Mouse (Mus musculus) hindbrain, postnatal 0 days (tissue): Measurements from ENCODE around the gene Dkk1. TPM values are rescaled to one million over a fixed set of nuclear protein-coding genes. Genes with fewer than 3 reads are reported as not detected.
"Not testable (repeated sequence)": the region's sequence is repeated elsewhere in the genome, so short reads cannot be mapped to it uniquely, and the experiment has no call there.

ENCODE experiments used
- ATAC-seq: fragments of 200-750 bp; cut with Nextera tagmentation; 2 replicates; pipeline ENCODE4 v1.8.0; 2017; ENCODE audit warnings: mild to moderate bottlenecking, moderate TSS enrichment, moderate library complexity
- DNase-seq: peaks from one replicate; pipeline ENCODE4 v3.0.0-alpha.2; 2015; ENCODE audit warnings: low spot score
- H3K27ac ChIP-seq: fragments of 300-500 bp; sonication (generic); 2 replicates; pipeline ENCODE4 v1.5.1; 2014; ENCODE audit warnings: mild to moderate bottlenecking
- H3K27me3 ChIP-seq: fragments of 300-500 bp; sonication (generic); 2 replicates; pipeline ENCODE4 v1.6.1; 2014; ENCODE audit warnings: low read length, mixed read lengths; ENCODE audit not compliant: insufficient read depth
- H3K36me3 ChIP-seq: fragments of 300-500 bp; sonication (generic); 2 replicates; pipeline ENCODE4 v1.6.1; 2014; ENCODE audit warnings: low read length, mixed read lengths; ENCODE audit not compliant: insufficient read depth
- H3K4me1 ChIP-seq: fragments of 300-500 bp; sonication (generic); 2 replicates; pipeline ENCODE4 v1.6.1; 2014; ENCODE audit warnings: antibody characterized with exemption, low read length, mixed read lengths; ENCODE audit not compliant: insufficient read depth
- H3K4me2 ChIP-seq: fragments of 300-500 bp; sonication (generic); 2 replicates; pipeline ENCODE4 v1.6.1; 2014; ENCODE audit warnings: low read depth, mild to moderate bottlenecking, low read length, moderate library complexity, mixed read lengths
- H3K4me3 ChIP-seq: fragments of 300-500 bp; sonication (generic); 2 replicates; pipeline ENCODE4 v1.5.1; 2014; ENCODE audit warnings: low read length
- H3K9ac ChIP-seq: fragments of 300-500 bp; sonication (generic); replicated peaks from 2 replicates; pipeline ENCODE4 v1.6.1; 2014; ENCODE audit warnings: mild to moderate bottlenecking, low read length, moderate library complexity, mixed read lengths
- H3K9me3 ChIP-seq: fragments of 300-500 bp; sonication (generic); 2 replicates; pipeline ENCODE4 v1.6.1; 2016; ENCODE audit warnings: low read length, mixed read lengths
- CTCF ChIP-seq: IDR thresholded peaks from 2 replicates; pipeline ENCODE4 v1.5.1; 2016; ENCODE audit warnings: antibody characterized with exemption, control low read depth, low read depth
- WGBS: fragments of 180-500 bp; shearing (Covaris S2); extraction: QIAGEN DNeasy Blood & Tissue Kit; methylation state at CpG from one replicate; pipeline ENCODE4 v1.1.7; 2014; 5-methylcytosine and 5-hydroxymethylcytosine counted together
- polyA plus RNA-seq: library from polyadenylated mRNA; unstranded; fragments of >200 nt; fragmentation: Nextera tagmentation; extraction: Ambion mirVana; gene quantifications from 2 replicates; pipeline ENCODE4 v1.2.1, GENCODE M21; 2015
- total RNA-seq: library from RNA; depleted of rRNA; stranded (reverse); fragments of >200 nt; gene quantifications from 2 replicates; pipeline ENCODE4 v1.2.3, GENCODE M21; 2014

Gene Dkk1
- total and polyA plus RNA-seq, 2 experiments from 2014 or later, result 0.16 to 0.39 TPM

DNA sequence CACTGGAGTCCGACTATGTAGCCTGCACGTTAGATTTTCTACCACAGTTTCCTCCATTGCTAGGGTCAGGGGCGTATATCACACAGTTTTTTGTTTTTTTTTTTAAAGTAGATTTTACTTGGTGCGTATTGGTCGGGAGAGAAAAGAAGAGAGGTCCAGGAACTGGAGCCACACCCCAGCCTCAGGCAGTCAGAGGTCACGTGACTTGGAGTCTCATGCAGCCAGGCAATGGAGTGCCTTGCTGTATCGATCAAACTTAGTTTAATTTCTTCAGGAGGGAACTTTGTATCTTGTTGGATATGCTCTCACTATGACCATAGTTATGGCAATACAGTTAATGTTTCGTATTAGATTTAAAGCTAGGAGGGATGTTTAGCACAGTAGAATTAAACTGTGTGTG lies 2.8 kb upstream of the Dkk1 start:
- Histone ChIP-seq H3K4me3 (no peak overlapping the region), H3K27ac (no peak overlapping the region), H3K9me3 (no peaks in the 10 kb centered on the region), H3K4me2 (no peak overlapping the region), H3K36me3 (no peaks in the 10 kb centered on the region), H3K9ac (no peak overlapping the region), H3K4me1 (no peaks in the 10 kb centered on the region), H3K27me3 (peaks cover 35% of the 10 kb centered on the region)
- no peak for TF ChIP-seq CTCF
- no peak for DNase-seq
- no peak for ATAC-seq
- 73% methylated on average over 8 of the region's 8 CpGs for WGBS

DNA sequence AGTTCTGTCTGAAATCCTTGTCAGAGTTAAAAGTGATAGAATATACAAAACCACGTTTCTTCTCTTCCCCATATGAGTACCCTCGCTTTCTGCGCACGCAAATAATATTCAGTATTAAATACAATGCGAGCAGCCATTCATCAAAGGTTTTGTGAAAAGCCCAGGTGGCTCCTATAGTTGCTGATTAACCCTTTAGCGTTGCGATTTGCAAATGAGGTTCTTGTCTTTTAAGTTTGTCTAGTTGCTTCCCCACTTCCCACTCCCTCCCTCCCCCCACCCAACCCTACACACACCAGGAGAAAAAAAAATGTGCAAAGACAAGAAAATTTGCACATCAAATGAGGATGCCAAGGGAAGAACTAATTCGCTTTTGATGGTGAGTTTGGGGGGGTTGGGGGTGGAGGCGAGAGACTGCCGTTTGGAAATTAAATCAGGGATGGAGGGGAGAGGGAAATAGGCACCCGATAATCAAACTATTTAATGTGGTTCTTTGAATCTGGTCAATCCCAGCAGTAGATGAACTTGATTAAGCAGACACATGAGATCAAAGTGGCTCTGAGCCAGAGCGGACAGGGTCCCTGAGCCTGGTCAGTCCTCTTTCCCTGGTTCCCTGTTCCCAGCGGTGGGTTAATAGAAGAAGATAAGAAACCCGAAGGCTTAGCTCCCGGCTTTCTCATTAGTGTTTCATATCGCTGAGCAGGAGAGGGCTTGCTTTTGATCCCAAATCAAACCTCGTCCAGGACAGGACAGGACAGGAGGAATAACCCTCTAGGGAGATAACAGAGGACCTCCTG lies 586 bp upstream of the Dkk1 start:
- H3K36me3 ChIP-seq, result no peaks in the 10 kb centered on the region
- no peak overlapping the region for H3K9ac ChIP-seq
- no peak overlapping the region for H3K27ac ChIP-seq
- no peak for TF ChIP-seq CTCF
- peak overlapping the region; percentile 34 for H3K4me3 ChIP-seq
- H3K4me1 ChIP-seq, result no peaks in the 10 kb centered on the region
- peaks cover 46% of the 10 kb centered on the region for H3K27me3 ChIP-seq
- no peak for ATAC-seq
- 2% methylated on average over 17 of the region's 17 CpGs for WGBS
- H3K9me3 ChIP-seq, result no peaks in the 10 kb centered on the region
- DNase-seq, result peak; percentile 10
- H3K4me2 ChIP-seq, result peak overlapping the region; percentile 67

DNA sequence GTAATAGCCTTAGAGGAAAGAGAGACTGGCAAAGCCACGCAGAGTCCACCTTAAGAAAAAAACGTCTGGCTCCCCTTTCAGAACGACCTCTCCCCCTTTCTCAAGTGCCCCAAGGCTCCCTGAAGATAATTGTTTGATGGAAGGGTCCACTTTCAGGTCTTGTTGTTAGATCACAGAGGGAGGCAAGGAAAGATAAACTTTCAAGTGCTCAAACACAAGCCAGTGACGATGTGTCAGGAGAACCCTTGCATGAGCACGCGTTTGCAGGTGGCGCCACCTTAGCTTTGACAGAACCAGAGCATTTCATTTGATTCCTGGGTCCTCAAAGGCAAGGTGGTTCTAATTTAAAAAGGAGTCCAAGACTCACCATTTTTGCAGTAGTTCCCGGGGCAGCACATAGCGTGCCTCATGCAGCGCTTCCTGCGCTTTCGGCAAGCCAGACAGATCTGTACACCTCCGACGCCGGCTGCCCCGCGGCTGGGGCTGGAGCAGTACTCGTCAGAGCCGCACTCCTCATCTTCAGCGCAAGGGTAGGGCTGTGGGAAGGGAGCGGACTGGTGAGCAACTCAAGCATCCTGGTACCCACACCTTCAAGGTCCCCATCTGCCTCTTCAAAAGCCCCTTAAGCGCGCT lies 938 bp downstream of the Dkk1 start:
- peak; percentile 35 for DNase-seq
- no peak overlapping the region for H3K9ac ChIP-seq
- WGBS, result 2% methylated on average over 23 of the region's 23 CpGs
- H3K27me3 ChIP-seq, result peaks cover 46% of the 10 kb centered on the region
- no peaks in the 10 kb centered on the region for H3K9me3 ChIP-seq
- H3K4me1 ChIP-seq, result no peaks in the 10 kb centered on the region
- peak; percentile 2; the same call in 1 of the 2 replicates for ATAC-seq
- H3K27ac ChIP-seq, result no peak overlapping the region
- TF ChIP-seq CTCF, result peak; percentile 27
- H3K4me2 ChIP-seq, result peak overlapping the region; percentile 67
- peak overlapping the region; percentile 34 for H3K4me3 ChIP-seq
- H3K36me3 ChIP-seq, result no peaks in the 10 kb centered on the region

DNA sequence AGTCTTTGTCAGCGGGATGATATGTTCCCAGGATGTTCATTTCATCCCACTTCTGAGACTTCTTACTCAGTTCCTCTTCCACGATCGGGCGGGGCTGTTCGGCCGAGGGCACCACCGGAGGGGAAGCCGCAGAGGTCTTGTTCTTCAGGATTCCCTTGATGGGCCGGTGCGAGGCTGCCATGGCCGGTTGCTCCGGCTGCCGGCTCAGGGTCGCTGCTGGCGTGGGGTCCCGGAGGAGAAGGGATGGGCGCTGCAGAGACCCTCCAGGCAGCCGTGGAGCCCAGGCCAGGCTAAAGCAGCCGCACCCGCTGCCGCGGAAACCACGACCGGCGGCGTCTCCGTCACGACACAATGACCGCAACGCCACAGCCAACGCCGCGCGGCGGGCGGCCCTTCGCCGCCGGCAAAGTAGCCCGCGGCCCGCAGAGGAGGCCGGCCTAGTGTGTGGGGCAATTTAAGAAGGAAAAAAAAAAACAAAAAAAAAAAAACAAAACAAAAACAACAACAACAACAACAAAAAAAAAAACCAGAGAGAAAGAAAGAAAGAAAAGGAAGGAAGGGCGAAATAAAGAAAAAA lies 10.0 kb downstream of the Dkk1 start:
- not testable (repeated sequence) for H3K36me3 ChIP-seq, H3K9ac ChIP-seq, H3K27me3 ChIP-seq, H3K9me3 ChIP-seq, H3K27ac ChIP-seq, H3K4me1 ChIP-seq, ATAC-seq
- WGBS, result 1% methylated on average over 40 of the region's 44 CpGs
- peak; percentile 30 for DNase-seq
- Histone ChIP-seq H3K4me3 (peak overlapping the region; percentile 39), H3K4me2 (peak overlapping the region; percentile 60)

DNA sequence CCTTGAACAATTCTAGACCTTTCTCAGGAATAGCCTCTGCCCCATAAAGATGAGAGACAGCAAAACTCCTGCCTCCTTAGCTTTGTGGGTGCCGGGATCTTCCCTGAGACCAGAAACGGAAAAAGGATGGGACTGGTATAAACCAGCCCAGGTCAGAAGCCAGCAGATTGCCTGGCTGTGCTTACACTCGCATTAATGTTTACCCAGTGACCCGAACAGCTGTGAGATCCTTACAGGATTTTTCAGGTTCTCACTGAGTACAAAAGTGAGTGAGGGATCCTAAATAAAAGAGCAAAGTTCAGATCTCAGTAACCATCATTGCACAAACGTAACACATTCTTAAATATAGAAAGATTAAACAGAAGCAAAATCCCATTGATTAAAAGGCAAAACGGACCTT lies 32.7 kb downstream of the Dkk1 start:
- no peak overlapping the region for H3K4me2 ChIP-seq
- 79% methylated on average over 6 of the region's 6 CpGs for WGBS

DNA sequence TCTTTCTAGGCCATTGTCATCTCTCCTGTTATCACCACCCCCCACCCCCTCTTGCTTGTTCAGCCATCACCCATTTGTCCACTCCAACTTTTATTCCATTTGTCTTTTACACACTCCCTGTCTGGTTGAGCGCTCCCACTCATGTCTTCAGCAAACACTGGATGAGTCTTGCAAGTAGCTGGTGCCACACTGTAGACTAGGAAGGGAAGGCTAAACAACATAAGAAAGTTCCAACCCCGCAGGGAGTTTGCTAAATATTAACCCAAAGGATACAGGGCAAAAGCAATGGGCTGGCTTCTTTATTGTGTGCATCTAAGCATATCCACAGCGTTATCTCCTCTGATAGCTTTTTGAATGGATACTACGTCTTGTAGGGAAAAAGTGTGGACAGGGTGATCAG lies 39.0 kb downstream of the Dkk1 start:
- H3K36me3 ChIP-seq, result no peaks in the 10 kb centered on the region
- H3K4me1 ChIP-seq, result no peaks in the 10 kb centered on the region
- H3K4me3 ChIP-seq, result no peak overlapping the region
- ATAC-seq (no peak), DNase-seq (no peak)
- H3K9me3 ChIP-seq, result no peaks in the 10 kb centered on the region
- no peak overlapping the region for H3K4me2 ChIP-seq
- no peaks in the 10 kb centered on the region for H3K27me3 ChIP-seq
- 64% methylated on average over 4 of the region's 4 CpGs for WGBS
- no peak for TF ChIP-seq CTCF
- H3K9ac ChIP-seq, result no peak overlapping the region
- no peak overlapping the region for H3K27ac ChIP-seq

More for the DNA sequence above, 32.7 kb downstream of the Dkk1 start:
- Histone ChIP-seq H3K4me1 (no peaks in the 10 kb centered on the region), H3K9me3 (no peaks in the 10 kb centered on the region), H3K27me3 (no peaks in the 10 kb centered on the region), H3K36me3 (no peaks in the 10 kb centered on the region), H3K4me3 (no peak overlapping the region), H3K9ac (no peak overlapping the region), H3K27ac (no peak overlapping the region)
- ATAC-seq, result no peak
- TF ChIP-seq CTCF, result no peak
- DNase-seq, result no peak
